Mouse (Mus musculus) brain, embryonic 18.5 days (tissue): ENCODE data around the gene Stk19.
"Not testable (repeated sequence)": the region's sequence is repeated elsewhere in the genome, so short reads cannot be mapped to it uniquely, and the experiment has no call there.

Experiments
- DNase-seq: peaks from one replicate; pipeline ENCODE4 v3.0.0-alpha.2; 2012; ENCODE audit warnings: low read depth, low spot score

Gene Stk19

DNA sequence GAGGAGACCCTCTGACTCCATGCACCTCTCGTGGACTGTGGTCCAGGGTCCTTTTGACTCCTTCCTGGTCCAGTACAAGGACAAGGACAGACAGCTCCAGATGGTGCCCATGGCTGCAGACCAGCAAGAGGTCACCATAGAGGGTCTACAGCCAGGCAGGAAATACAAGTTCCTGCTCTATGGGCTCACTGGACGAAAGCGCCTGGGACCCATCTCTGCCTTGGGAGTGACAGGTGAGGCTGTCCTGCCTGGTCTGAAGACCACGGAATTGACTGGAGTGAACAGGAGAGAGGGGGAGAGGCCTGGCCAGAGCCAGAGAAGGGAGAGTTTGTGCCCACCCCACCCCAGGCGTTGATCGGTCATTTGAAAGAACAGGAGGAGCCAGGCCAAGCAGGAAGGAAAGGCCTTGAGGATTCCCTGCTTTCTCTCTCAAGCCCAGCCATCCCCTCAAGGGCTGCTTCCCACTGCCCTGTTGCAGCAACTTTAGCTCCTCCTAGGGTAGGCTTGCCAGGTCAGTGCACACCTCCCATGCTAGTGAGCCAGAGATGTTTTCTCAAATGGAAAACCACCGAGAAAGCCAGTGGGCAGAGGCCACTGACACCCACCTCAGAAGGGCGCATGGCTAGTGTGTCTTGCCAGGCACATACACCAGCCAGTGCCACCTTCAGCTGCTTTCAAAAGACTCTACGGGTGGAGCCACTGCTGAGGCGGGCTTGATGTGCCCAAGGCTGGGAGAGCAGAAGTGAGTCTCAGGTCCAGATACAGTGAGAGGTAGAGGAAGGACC lies 39.3 kb downstream of the Stk19 start:
- DNase-seq, result not testable (repeated sequence)

DNA sequence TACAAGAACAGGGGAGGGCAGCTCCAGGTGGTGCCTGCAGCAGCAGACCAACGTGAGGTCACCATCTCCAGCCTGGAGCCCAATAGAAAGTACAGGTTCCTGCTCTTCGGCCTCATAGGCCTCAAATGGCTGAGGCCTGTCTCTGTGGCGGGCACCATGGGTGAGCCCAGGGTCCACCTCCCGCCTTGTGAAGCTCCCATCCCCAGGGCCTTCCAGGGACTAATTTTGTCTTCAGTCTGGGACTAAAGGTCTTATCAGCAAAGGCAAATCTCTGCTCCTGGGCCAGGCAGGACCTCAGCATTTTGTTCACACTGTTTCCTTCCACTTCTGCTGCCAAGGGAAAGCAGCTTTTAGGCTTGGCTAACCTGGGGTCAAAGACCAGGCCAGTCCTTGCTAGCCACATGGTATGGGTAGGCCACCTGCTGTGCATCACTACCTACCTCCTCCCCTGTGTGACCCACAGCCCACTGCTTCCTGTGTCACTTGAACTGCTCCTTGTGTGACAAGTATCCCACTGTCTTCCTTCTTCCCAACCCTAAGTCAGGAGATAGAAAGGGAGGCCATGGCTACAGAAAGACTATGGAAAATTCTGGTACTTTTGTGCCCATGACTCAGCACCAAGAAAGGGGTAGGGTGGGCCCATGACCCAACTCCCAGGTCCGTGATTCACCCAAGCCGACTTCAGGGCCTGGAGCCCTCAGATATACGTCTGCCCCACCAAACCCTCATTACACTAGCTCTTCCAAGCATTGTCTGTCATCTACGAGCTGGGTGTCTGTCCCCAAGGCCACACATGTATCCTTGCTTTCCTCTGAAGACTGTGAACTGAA lies 40.2 kb downstream of the Stk19 start:
- DNase-seq, result no peak

DNA sequence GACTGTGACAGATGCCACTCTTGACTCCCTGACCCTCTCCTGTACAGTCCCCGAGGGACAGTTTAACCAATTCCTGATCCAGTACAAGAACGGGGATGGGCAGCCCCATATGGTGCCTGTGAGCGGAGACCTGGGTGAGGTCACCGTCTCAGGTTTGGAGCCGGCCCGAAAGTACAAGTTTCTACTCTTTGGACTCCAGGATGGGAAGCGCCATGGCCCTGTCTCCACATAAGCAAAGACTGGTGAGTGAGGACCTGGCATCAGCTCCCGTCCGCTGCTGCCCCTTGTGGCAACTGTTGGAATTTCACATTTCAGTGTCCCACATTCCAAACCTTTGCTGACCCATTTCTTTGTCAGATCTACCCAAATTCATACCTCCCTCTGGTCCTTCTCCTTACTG lies 41.1 kb downstream of the Stk19 start:
- no peak for DNase-seq

DNA sequence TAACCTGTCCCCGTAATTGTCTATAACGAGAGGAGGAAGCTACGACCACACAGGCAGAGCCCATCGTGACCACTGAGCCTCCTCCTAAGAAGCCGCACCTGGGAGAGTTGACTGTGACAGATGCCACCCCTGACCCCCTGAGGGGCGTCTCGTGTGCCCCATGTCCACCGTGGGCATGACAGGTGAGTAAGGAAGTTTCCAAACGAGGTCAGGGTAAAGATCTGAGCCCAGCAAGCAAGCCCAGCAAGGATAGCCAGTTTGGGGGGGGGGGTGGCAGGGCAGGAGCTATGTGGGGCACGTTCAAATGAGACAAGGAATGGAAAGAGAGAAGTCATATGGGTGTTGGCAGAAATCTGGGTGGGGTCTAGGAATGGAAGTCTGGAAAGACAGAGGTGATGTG lies 41.7 kb downstream of the Stk19 start:
- no peak for DNase-seq

DNA sequence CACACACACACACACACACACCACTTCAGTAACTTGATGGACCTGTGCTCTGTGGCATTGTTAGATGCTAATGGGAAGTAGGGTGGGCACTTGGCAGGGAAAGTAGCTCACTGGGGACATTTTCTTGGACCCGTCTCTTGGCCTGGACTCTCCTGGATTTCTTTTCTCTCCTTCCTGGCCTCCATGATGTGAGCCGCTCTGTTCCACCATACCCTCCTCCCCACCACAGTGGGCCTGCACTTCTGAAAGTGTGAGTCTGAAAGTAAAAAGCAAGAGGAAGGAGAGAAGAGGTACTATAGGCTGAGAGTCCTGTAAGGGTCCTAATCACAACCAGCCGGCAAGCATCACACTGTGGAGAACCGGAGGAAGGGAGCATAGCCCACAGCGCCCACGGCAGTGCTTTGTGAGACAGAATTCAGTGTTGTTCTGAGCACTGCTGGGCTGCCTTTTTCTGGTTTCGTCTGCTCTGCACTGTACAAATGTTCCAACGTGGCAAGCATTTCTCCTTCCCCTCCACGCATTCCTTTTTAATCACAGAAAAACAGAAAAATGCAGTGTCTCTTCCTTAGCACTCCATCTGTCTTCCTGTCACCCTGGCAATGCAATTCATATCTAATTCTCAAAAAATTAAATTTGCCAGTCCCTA lies 58.9 kb downstream of the Stk19 start:
- DNase-seq, result no peak
